Mouse (Mus musculus) CH12.LX (cell line): Measurements from ENCODE around the gene Atp5g3. TPM values are rescaled to one million over a fixed set of nuclear protein-coding genes. Genes with fewer than 3 reads are reported as not detected.

Source experiments
- DNase-seq: peaks from one replicate; pipeline ENCODE4 v3.0.0-alpha.2; 2013; ENCODE audit errors: extremely low read depth
- H3K27ac ChIP-seq: 2 replicates; pipeline ENCODE4 v1.5.1; 2012; ENCODE audit warnings: low read depth, mild to moderate bottlenecking, control low read depth, moderate library complexity; ENCODE audit not compliant: insufficient read depth
- H3K27me3 ChIP-seq: replicated peaks from 2 replicates; pipeline ENCODE3; 2012; ENCODE audit warnings: inconsistent platforms
- H3K36me3 ChIP-seq, 2 experiments: replicated peaks in 1 of 2; 2 replicates each; pipeline versions ENCODE3 to v1.6.1; 2012; ENCODE audit warnings: inconsistent platforms in 1 of 2, low read length in 1 of 2, mild to moderate bottlenecking in 1 of 2, mixed read lengths in 1 of 2, moderate library complexity in 1 of 2; ENCODE audit not compliant: control insufficient read depth in 1 of 2, insufficient read depth in 1 of 2
- H3K4me1 ChIP-seq, 2 experiments: 2 replicates each; pipeline ENCODE4 v1.6.1; 2012; ENCODE audit warnings: inconsistent platforms in 1 of 2, moderate library complexity in 1 of 2; ENCODE audit not compliant: insufficient read depth in 2 of 2, control insufficient read depth in 1 of 2
- H3K4me2 ChIP-seq: 2 replicates; pipeline ENCODE4 v1.6.1; 2012; ENCODE audit warnings: low read depth, mild to moderate bottlenecking, control low read depth; ENCODE audit not compliant: poor library complexity, insufficient read depth, severe bottlenecking
- H3K4me3 ChIP-seq, 3 experiments: fragments of 150-350 bp in 1 of 3; sonication (generic) in 1 of 3; replicated peaks in 1 of 3; 2 replicates each; pipeline versions ENCODE3 to v1.5.1; 2011 to 2012; ENCODE audit warnings: low read depth in 2 of 3, low read length in 2 of 3, mild to moderate bottlenecking in 2 of 3, moderate library complexity in 2 of 3, control low read depth in 1 of 3, improper control_type of control experiment in 1 of 3, inconsistent platforms in 1 of 3, mixed read lengths in 1 of 3; ENCODE audit not compliant: poor library complexity in 1 of 3
- H3K79me2 ChIP-seq: replicated peaks from 2 replicates; pipeline ENCODE4 v1.6.1; 2012; ENCODE audit warnings: mild to moderate bottlenecking, moderate library complexity; ENCODE audit not compliant: control insufficient read depth, poor library complexity, insufficient read depth, severe bottlenecking; ENCODE audit errors: extremely low read depth
- H3K9ac ChIP-seq: 2 replicates; pipeline ENCODE4 v1.6.1; 2012; ENCODE audit warnings: low read depth, mild to moderate bottlenecking, control low read depth, moderate library complexity; ENCODE audit not compliant: insufficient read depth
- H3K9me3 ChIP-seq: replicated peaks from 2 replicates; pipeline ENCODE3; 2012; ENCODE audit warnings: low read length, inconsistent platforms, mixed read lengths
- BHLHE40 ChIP-seq: IDR thresholded peaks from 2 replicates; pipeline ENCODE4 v1.6.1; 2011; ENCODE audit warnings: mild to moderate bottlenecking, low read depth, low read length, improper control_type of control experiment
- CHD1 ChIP-seq: IDR thresholded peaks from 2 replicates; pipeline ENCODE4 v1.6.1; 2012; ENCODE audit warnings: low read depth, low read length, improper control_type of control experiment, inconsistent platforms
- CHD2 ChIP-seq: IDR thresholded peaks from 2 replicates; pipeline ENCODE4 v1.6.1; 2011; ENCODE audit warnings: low read length, improper control_type of control experiment
- CTCF ChIP-seq, 2 experiments: IDR thresholded peaks in 1 of 2; conservative IDR thresholded peaks in 1 of 2; 2 replicates each; pipeline ENCODE4 v1.5.1; 2011 to 2012; ENCODE audit warnings: low read depth in 2 of 2, low read length in 2 of 2, improper control_type of control experiment in 1 of 2, inconsistent platforms in 1 of 2, mild to moderate bottlenecking in 1 of 2, moderate library complexity in 1 of 2
- E2F4 ChIP-seq: IDR thresholded peaks from 2 replicates; pipeline ENCODE4 v1.6.1; 2011; ENCODE audit warnings: low read depth, low read length, improper control_type of control experiment; ENCODE audit not compliant: insufficient replicate concordance
- ELF1 ChIP-seq: IDR thresholded peaks from 2 replicates; pipeline ENCODE4 v1.6.1; 2014; ENCODE audit warnings: low read depth, mild to moderate bottlenecking, inconsistent platforms, low read length, improper control_type of control experiment
- EP300 ChIP-seq: IDR thresholded peaks from 2 replicates; pipeline ENCODE4 v1.6.1; 2011; ENCODE audit warnings: low read length, improper control_type of control experiment
- ETS1 ChIP-seq: conservative IDR thresholded peaks from 2 replicates; pipeline ENCODE4 v1.6.1; 2012; ENCODE audit warnings: low read depth, mild to moderate bottlenecking, inconsistent platforms, low read length, improper control_type of control experiment, moderate library complexity
- GABPA ChIP-seq: IDR thresholded peaks from 2 replicates; pipeline ENCODE4 v1.6.1; 2012; ENCODE audit warnings: low read depth, low read length, improper control_type of control experiment, inconsistent platforms; ENCODE audit not compliant: insufficient replicate concordance
- HCFC1 ChIP-seq: IDR thresholded peaks from 2 replicates; pipeline ENCODE4 v1.6.1; 2012; ENCODE audit warnings: low read depth, mild to moderate bottlenecking, inconsistent platforms, low read length, improper control_type of control experiment
- IRF4 ChIP-seq: IDR thresholded peaks from 2 replicates; pipeline ENCODE4 v1.6.1; 2014; ENCODE audit warnings: low read depth, mild to moderate bottlenecking, inconsistent platforms, low read length, improper control_type of control experiment
- JUN ChIP-seq: IDR thresholded peaks from 2 replicates; pipeline ENCODE4 v1.6.1; 2011; ENCODE audit warnings: low read depth, mild to moderate bottlenecking, low read length, improper control_type of control experiment, moderate library complexity; ENCODE audit not compliant: insufficient read depth
- JUND ChIP-seq: conservative IDR thresholded peaks from 2 replicates; pipeline ENCODE4 v1.6.1; 2011; ENCODE audit warnings: low read depth, low read length, improper control_type of control experiment
- KAT2A ChIP-seq: IDR thresholded peaks from 2 replicates; pipeline ENCODE4 v1.6.1; 2012; ENCODE audit warnings: low read length, improper control_type of control experiment, inconsistent platforms; ENCODE audit not compliant: insufficient replicate concordance
- MAX ChIP-seq: IDR thresholded peaks from 2 replicates; pipeline ENCODE4 v1.6.1; 2011; ENCODE audit warnings: low read length, improper control_type of control experiment
- MAZ ChIP-seq: IDR thresholded peaks from 2 replicates; pipeline ENCODE4 v1.6.1; 2012; ENCODE audit warnings: low read depth, mild to moderate bottlenecking, inconsistent platforms, low read length, improper control_type of control experiment, moderate library complexity
- MXI1 ChIP-seq: IDR thresholded peaks from 2 replicates; pipeline ENCODE4 v1.6.1; 2011; ENCODE audit warnings: mild to moderate bottlenecking, low read depth, low read length, improper control_type of control experiment
- MYC ChIP-seq: IDR thresholded peaks from 2 replicates; pipeline ENCODE4 v1.6.1; 2011; ENCODE audit warnings: low read depth, mild to moderate bottlenecking, improper control_type of control experiment, low read length
- NELFE ChIP-seq: IDR thresholded peaks from 2 replicates; pipeline ENCODE4 v1.6.1; 2011; ENCODE audit warnings: low read depth, low read length, improper control_type of control experiment
- NRF1 ChIP-seq: IDR thresholded peaks from 2 replicates; pipeline ENCODE4 v1.6.1; 2014; ENCODE audit warnings: low read depth, mild to moderate bottlenecking, inconsistent platforms, low read length, improper control_type of control experiment, moderate library complexity
- PAX5 ChIP-seq: IDR thresholded peaks from 2 replicates; pipeline ENCODE4 v1.6.1; 2012; ENCODE audit warnings: low read length, inconsistent platforms, mixed read lengths
- POLR2A ChIP-seq: IDR thresholded peaks from 2 replicates; pipeline ENCODE4 v1.6.1; 2011; ENCODE audit warnings: low read depth, mild to moderate bottlenecking, improper control_type of control experiment, low read length
- POLR2AphosphoS2 ChIP-seq: IDR thresholded peaks from 2 replicates; pipeline ENCODE4 v1.6.1; 2011; ENCODE audit warnings: low read depth, low read length, improper control_type of control experiment
- RAD21 ChIP-seq: IDR thresholded peaks from 2 replicates; pipeline ENCODE4 v1.6.1; 2011; ENCODE audit warnings: low read depth, mild to moderate bottlenecking, low read length, improper control_type of control experiment, moderate library complexity
- RCOR1 ChIP-seq: conservative IDR thresholded peaks from 2 replicates; pipeline ENCODE4 v1.6.1; 2012; ENCODE audit warnings: low read depth, mild to moderate bottlenecking, inconsistent platforms, low read length, improper control_type of control experiment
- SIN3A ChIP-seq: IDR thresholded peaks from 2 replicates; pipeline ENCODE4 v1.6.1; 2012; ENCODE audit warnings: low read length, improper control_type of control experiment, inconsistent platforms
- SMC3 ChIP-seq: IDR thresholded peaks from 2 replicates; pipeline ENCODE4 v1.6.1; 2011; ENCODE audit warnings: low read depth, low read length, improper control_type of control experiment
- TBP ChIP-seq: conservative IDR thresholded peaks from 2 replicates; pipeline ENCODE4 v1.6.1; 2011; ENCODE audit warnings: low read depth, low read length, improper control_type of control experiment
- TCF12 ChIP-seq: IDR thresholded peaks from 2 replicates; pipeline ENCODE4 v1.6.1; 2014; ENCODE audit warnings: low read depth, mild to moderate bottlenecking, inconsistent platforms, low read length, improper control_type of control experiment
- UBTF ChIP-seq: IDR thresholded peaks from 2 replicates; pipeline ENCODE4 v1.6.1; 2012; ENCODE audit warnings: low read depth, mild to moderate bottlenecking, inconsistent platforms, low read length, improper control_type of control experiment, moderate library complexity
- USF1 ChIP-seq: IDR thresholded peaks from 2 replicates; pipeline ENCODE4 v1.6.1; 2014; ENCODE audit warnings: low read depth, mild to moderate bottlenecking, inconsistent platforms, low read length, improper control_type of control experiment
- USF2 ChIP-seq: conservative IDR thresholded peaks from 2 replicates; pipeline ENCODE4 v1.6.1; 2011; ENCODE audit warnings: low read depth, low read length, improper control_type of control experiment
- ZC3H11A ChIP-seq: IDR thresholded peaks from 2 replicates; pipeline ENCODE4 v1.6.1; 2012; ENCODE audit warnings: low read depth, mild to moderate bottlenecking, inconsistent platforms, low read length, improper control_type of control experiment
- ZMIZ1 ChIP-seq: IDR thresholded peaks from 2 replicates; pipeline ENCODE4 v1.6.1; 2012; ENCODE audit warnings: low read depth, mild to moderate bottlenecking, inconsistent platforms, low read length, improper control_type of control experiment
- ZNF384 ChIP-seq: IDR thresholded peaks from 2 replicates; pipeline ENCODE4 v1.6.1; 2012; ENCODE audit warnings: low read depth, low read length, improper control_type of control experiment, inconsistent platforms
- dilution Hi-C: fragments of 300-500 bp; cut with MboI; formaldehyde crosslinking; loops from 2 replicates; pipeline ENCODE4 v1.14.3; 2020; ENCODE audit warnings: low sequenced_read_pairs; ENCODE audit not compliant: extremely low pct_unique_long_range_greater_than_20kb, extremely low pct_ligation_motif_present
- in situ Hi-C: fragments of 300-500 bp; cut with MboI; formaldehyde crosslinking; loops from 3 replicates; pipeline ENCODE4 v1.14.3; 2019; ENCODE audit warnings: low sequenced_read_pairs, low pct_ligation_motif_present, low pct_unique_long_range_greater_than_20kb, mixed read lengths
- polyA plus RNA-seq: library from polyadenylated mRNA; unstranded; fragments of >175 nt; gene quantifications from 2 replicates; pipeline ENCODE4 v1.2.1, GENCODE M21; 2012; ENCODE audit warnings: low read depth; ENCODE audit not compliant: insufficient read length
- total RNA-seq, 2 experiments: library from RNA; depleted of rRNA; stranded (reverse); fragments of 300-350 nt in 1 of 2; fragments of >200 nt in 1 of 2; gene quantifications; 2 replicates each; pipeline ENCODE4 v1.2.3; 2012 to 2014

The Atp5g3 gene
- 316 and 401 TPM in 2 replicates for total RNA-seq (2012; rRNA removed)
- 427 and 444 TPM in 2 replicates for total RNA-seq (2014; rRNA removed)
- polyA plus RNA-seq: 453 and 504 TPM in 2 replicates

DNA sequence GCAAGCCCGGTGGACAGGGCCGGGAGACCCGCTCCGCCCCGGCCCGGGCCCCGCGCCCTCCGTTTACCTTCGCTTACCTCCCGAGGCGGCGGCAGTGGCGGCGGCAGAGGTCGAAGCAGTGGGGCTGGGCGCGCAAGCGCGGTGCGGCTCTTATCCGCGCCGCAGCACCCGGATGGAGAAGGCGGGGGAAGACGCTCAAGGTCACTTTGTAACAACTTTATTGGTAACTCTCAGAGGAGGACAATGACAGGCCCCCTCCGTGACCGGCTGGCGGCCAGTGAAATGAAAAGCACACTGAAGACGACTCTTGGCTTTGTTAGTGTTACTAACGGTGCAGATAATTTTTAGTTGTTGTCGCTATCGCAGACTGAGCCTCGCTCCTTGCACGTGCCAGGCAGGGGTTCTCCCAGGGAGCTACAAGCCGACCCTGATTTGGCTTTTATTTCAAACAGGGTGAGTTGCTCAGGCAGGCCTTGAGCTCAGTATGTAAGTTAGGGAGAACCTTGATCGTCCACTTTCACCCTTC is at the start of gene Atp5g3:
Gene Atp5g3 (minus strand): TSS at position 152 of the 526 bp plus-strand sequence.
- peak within 1 kb of the TSS; percentile 61 for H3K27ac ChIP-seq
- dilution Hi-C loops: no loop called here
- H3K4me1 ChIP-seq: peaks cover 3 to 22% of the 10 kb centered on the region in 2 experiments; a peak in 2 of 4 replicates
- peak; percentile 89 for DNase-seq
- peak; percentile 15; the same call in 1 of the 2 replicates for TF ChIP-seq UBTF
- peak; percentile 75; the same call in 1 of the 2 replicates for TF ChIP-seq MXI1
- peak; percentile 8; the same call in 1 of the 2 replicates for TF ChIP-seq JUN
- no peak for TF ChIP-seq PAX5
- 0 out of 2 replicates have a peak, but pooled peaks have one; percentile 40 for TF ChIP-seq CHD2
- peak; percentile 94 for TF ChIP-seq NELFE
- TF ChIP-seq ETS1: peak; percentile 34; the same call in 1 of the 2 replicates
- no peak for TF ChIP-seq JUND
- TF ChIP-seq CHD1: no peak; the same call in 1 of the 2 replicates
- no peak for TF ChIP-seq CTCF (conservative IDR thresholded peaks at IDR 0.05 in 1 of 2, IDR thresholded peaks at IDR 0.05 in 1 of 2; ENCODE audit: low read depth in 2 of 2, low read length in 2 of 2)
- TF ChIP-seq ZNF384: peak; percentile 50; the same call in 1 of the 2 replicates
- TF ChIP-seq SIN3A: peak; percentile 94
- TF ChIP-seq ZC3H11A: no peak
- peak; percentile 97 for TF ChIP-seq MAZ
- TF ChIP-seq ELF1: peak; percentile 83
- peak; percentile 80; the same call in 1 of the 2 replicates for TF ChIP-seq POLR2AphosphoS2
- TF ChIP-seq USF1: no peak
- TF ChIP-seq RCOR1: no peak
- TF ChIP-seq RAD21: no peak
- TF ChIP-seq GABPA: no peak; the same call in 1 of the 2 replicates
- no peak; the same call in 1 of the 2 replicates for TF ChIP-seq E2F4
- peak; percentile 94 for TF ChIP-seq TBP
- TF ChIP-seq ZMIZ1: peak; percentile 88; the same call in 1 of the 2 replicates
- peak; percentile 15; the same call in 1 of the 2 replicates for TF ChIP-seq MAX
- TF ChIP-seq MYC: peak; percentile 81
- TF ChIP-seq USF2: no peak
- peak; percentile 88 for TF ChIP-seq HCFC1
- TF ChIP-seq SMC3: no peak
- TF ChIP-seq TCF12: peak; percentile 82
- TF ChIP-seq BHLHE40: peak; percentile 85
- peak; percentile 84 for TF ChIP-seq POLR2A
- peak; percentile 63; the same call in 1 of the 2 replicates for TF ChIP-seq IRF4
- no peak for TF ChIP-seq EP300
- TF ChIP-seq KAT2A: peak; percentile 87; the same call in 1 of the 2 replicates
- TF ChIP-seq NRF1: peak; percentile 92
- H3K4me2 ChIP-seq: peak within 1 kb of the TSS; percentile 86
- H3K27me3 ChIP-seq: no peaks in the 10 kb centered on the region
- H3K4me3 ChIP-seq: peak within 1 kb of the TSS; percentile 79 to 97 (median 96)
- in situ Hi-C loops: no loop called here
- H3K79me2 ChIP-seq: peaks cover 21% of the 10 kb centered on the region; the same call in 1 of the 2 replicates
- H3K36me3 ChIP-seq: peaks cover 27 to 35% of the 10 kb centered on the region in 2 experiments
- peak within 1 kb of the TSS; percentile 98 for H3K9ac ChIP-seq
- H3K9me3 ChIP-seq: peaks cover 4% of the 10 kb centered on the region
